Mouse (Mus musculus): ENCODE data around the gene Myo6. TPM values are rescaled to one million over a fixed set of nuclear protein-coding genes. Genes with fewer than 3 reads are reported as not detected.

Gene Myo6
- 63.8 and 71.0 TPM in 2 replicates for polyA plus RNA-seq (2014; fragmentation: Nextera tagmentation; extraction: Ambion mirVana)

GRCm38 (mm10) chr9:80164611-80165474, at the start of gene Myo6:
Gene Myo6 (plus strand): TSS chr9:80165031.
- peak within 1 kb of the TSS; percentile 81 for H3K4me3 ChIP-seq (ENCODE audit: low read depth, low read length)
- no peaks in the 10 kb centered on the region for H3K27me3 ChIP-seq (replicated peaks; ENCODE audit: control insufficient read depth, insufficient read depth, low read length)
- DNase-seq (ENCODE audit: low spot score) (peak; percentile 99), ATAC-seq (replicated peaks; ENCODE audit: low FRiP score, low TSS enrichment, low read depth) (peak; percentile 96)
- WGBS: under 1% methylated on average over 67 of the region's 69 CpGs
- peaks cover 8% of the 10 kb centered on the region for H3K4me1 ChIP-seq (replicated peaks; ENCODE audit: control insufficient read depth, insufficient read depth, low read length)
- H3K36me3 ChIP-seq (ENCODE audit: control insufficient read depth, insufficient read depth, low read length): no peaks in the 10 kb centered on the region
- no peaks in the 10 kb centered on the region for H3K9me3 ChIP-seq (ENCODE audit: control insufficient read depth, low read length)
- H3K9ac ChIP-seq (ENCODE audit: low read length): peak within 1 kb of the TSS; percentile 83
- peak within 1 kb of the TSS; percentile 85 for H3K27ac ChIP-seq (ENCODE audit: low read depth)
- H3K4me2 ChIP-seq (ENCODE audit: low read length): peak within 1 kb of the TSS; percentile 67

GRCm38 (mm10) chr9:80145992-80146587, 18.7 kb upstream of the Myo6 start:
- no peak overlapping the region for H3K4me2 ChIP-seq (ENCODE audit: low read length)
- ATAC-seq (replicated peaks; ENCODE audit: low FRiP score, low TSS enrichment, low read depth) (no peak), DNase-seq (ENCODE audit: low spot score) (no peak)
- H3K9me3 ChIP-seq (ENCODE audit: control insufficient read depth, low read length): no peaks in the 10 kb centered on the region
- H3K4me3 ChIP-seq (ENCODE audit: low read depth, low read length): no peak overlapping the region
- H3K9ac ChIP-seq (ENCODE audit: low read length): no peak overlapping the region
- WGBS: 81% methylated on average over 10 of the region's 10 CpGs
- H3K27me3 ChIP-seq (replicated peaks; ENCODE audit: control insufficient read depth, insufficient read depth, low read length): no peaks in the 10 kb centered on the region
- no peaks in the 10 kb centered on the region for H3K4me1 ChIP-seq (replicated peaks; ENCODE audit: control insufficient read depth, insufficient read depth, low read length)
- peaks cover 56% of the 10 kb centered on the region for H3K36me3 ChIP-seq (ENCODE audit: control insufficient read depth, insufficient read depth, low read length)
- no peak overlapping the region for H3K27ac ChIP-seq (ENCODE audit: low read depth)

GRCm38 (mm10) chr9:80149594-80149993, 15.2 kb upstream of the Myo6 start:
- Histone ChIP-seq H3K27ac (ENCODE audit: low read depth) (no peak overlapping the region), H3K9ac (ENCODE audit: low read length) (no peak overlapping the region), H3K4me3 (ENCODE audit: low read depth, low read length) (no peak overlapping the region), H3K27me3 (replicated peaks; ENCODE audit: control insufficient read depth, insufficient read depth, low read length) (no peaks in the 10 kb centered on the region), H3K36me3 (ENCODE audit: control insufficient read depth, insufficient read depth, low read length) (peaks cover 40% of the 10 kb centered on the region), H3K4me2 (ENCODE audit: low read length) (no peak overlapping the region), H3K4me1 (replicated peaks; ENCODE audit: control insufficient read depth, insufficient read depth, low read length) (no peaks in the 10 kb centered on the region), H3K9me3 (ENCODE audit: control insufficient read depth, low read length) (no peaks in the 10 kb centered on the region)
- no peak for ATAC-seq (replicated peaks; ENCODE audit: low FRiP score, low TSS enrichment, low read depth)
- 89% methylated on average over 5 of the region's 5 CpGs for WGBS
- no peak for DNase-seq (ENCODE audit: low spot score)

GRCm38 (mm10) chr9:80155277-80155676, 9.6 kb upstream of the Myo6 start:
- Histone ChIP-seq H3K4me1 (replicated peaks; ENCODE audit: control insufficient read depth, insufficient read depth, low read length) (peaks cover 6% of the 10 kb centered on the region), H3K4me2 (ENCODE audit: low read length) (no peak overlapping the region), H3K9ac (ENCODE audit: low read length) (no peak overlapping the region), H3K9me3 (ENCODE audit: control insufficient read depth, low read length) (no peaks in the 10 kb centered on the region), H3K27me3 (replicated peaks; ENCODE audit: control insufficient read depth, insufficient read depth, low read length) (no peaks in the 10 kb centered on the region), H3K27ac (ENCODE audit: low read depth) (no peak overlapping the region), H3K36me3 (ENCODE audit: control insufficient read depth, insufficient read depth, low read length) (peaks cover 19% of the 10 kb centered on the region; the same call in 1 of the 2 replicates), H3K4me3 (ENCODE audit: low read depth, low read length) (no peak overlapping the region)
- ATAC-seq (replicated peaks; ENCODE audit: low FRiP score, low TSS enrichment, low read depth) (no peak; the same call in 1 of the 2 replicates), DNase-seq (ENCODE audit: low spot score) (no peak)
- WGBS: 81% methylated on average over 5 of the region's 5 CpGs

- peaks cover 11% of the 10 kb centered on the region; the same call in 1 of the 2 replicates for H3K36me3 ChIP-seq (ENCODE audit: control insufficient read depth, insufficient read depth, low read length)
- ATAC-seq (replicated peaks; ENCODE audit: low FRiP score, low TSS enrichment, low read depth): no peak
- no peak overlapping the region for H3K9ac ChIP-seq (ENCODE audit: low read length)
- no peaks in the 10 kb centered on the region for H3K27me3 ChIP-seq (replicated peaks; ENCODE audit: control insufficient read depth, insufficient read depth, low read length)
- no peak overlapping the region for H3K4me2 ChIP-seq (ENCODE audit: low read length)
- WGBS: 71% methylated on average over 5 of the region's 5 CpGs
- no peaks in the 10 kb centered on the region for H3K9me3 ChIP-seq (ENCODE audit: control insufficient read depth, low read length)
- no peak overlapping the region for H3K4me3 ChIP-seq (ENCODE audit: low read depth, low read length)
- no peak overlapping the region for H3K27ac ChIP-seq (ENCODE audit: low read depth)
- DNase-seq (ENCODE audit: low spot score): no peak
- peaks cover 6% of the 10 kb centered on the region for H3K4me1 ChIP-seq (replicated peaks; ENCODE audit: control insufficient read depth, insufficient read depth, low read length)
Observed at GRCm38 (mm10) chr9:80156780-80157179, 8.1 kb upstream of the Myo6 start.

GRCm38 (mm10) chr9:80157840-80158465, 6.9 kb upstream of the Myo6 start:
- WGBS: 69% methylated on average over 12 of the region's 12 CpGs
- H3K36me3 ChIP-seq (ENCODE audit: control insufficient read depth, insufficient read depth, low read length): 0 out of 2 replicates have a peak, but pooled peaks cover 2% of the 10 kb centered on the region
- H3K9ac ChIP-seq (ENCODE audit: low read length): no peak overlapping the region
- peaks cover 6% of the 10 kb centered on the region for H3K4me1 ChIP-seq (replicated peaks; ENCODE audit: control insufficient read depth, insufficient read depth, low read length)
- no peak overlapping the region for H3K4me3 ChIP-seq (ENCODE audit: low read depth, low read length)
- no peaks in the 10 kb centered on the region for H3K27me3 ChIP-seq (replicated peaks; ENCODE audit: control insufficient read depth, insufficient read depth, low read length)
- ATAC-seq (replicated peaks; ENCODE audit: low FRiP score, low TSS enrichment, low read depth) (peak; percentile 81), DNase-seq (ENCODE audit: low spot score) (no peak)
- H3K9me3 ChIP-seq (ENCODE audit: control insufficient read depth, low read length): no peaks in the 10 kb centered on the region
- H3K27ac ChIP-seq (ENCODE audit: low read depth): peak overlapping the region; percentile 70
- H3K4me2 ChIP-seq (ENCODE audit: low read length): peak overlapping the region; percentile 14; the same call in 1 of the 2 replicates

- 79% methylated on average over 5 of the region's 5 CpGs for WGBS
- H3K4me2 ChIP-seq (ENCODE audit: low read length): no peak overlapping the region
- no peak overlapping the region for H3K27ac ChIP-seq (ENCODE audit: low read depth)
- DNase-seq (ENCODE audit: low spot score) (no peak), ATAC-seq (replicated peaks; ENCODE audit: low FRiP score, low TSS enrichment, low read depth) (no peak)
- no peaks in the 10 kb centered on the region for H3K9me3 ChIP-seq (ENCODE audit: control insufficient read depth, low read length)
- H3K36me3 ChIP-seq (ENCODE audit: control insufficient read depth, insufficient read depth, low read length): no peaks in the 10 kb centered on the region
- H3K4me1 ChIP-seq (replicated peaks; ENCODE audit: control insufficient read depth, insufficient read depth, low read length): peaks cover 6% of the 10 kb centered on the region
- no peaks in the 10 kb centered on the region for H3K27me3 ChIP-seq (replicated peaks; ENCODE audit: control insufficient read depth, insufficient read depth, low read length)
- H3K9ac ChIP-seq (ENCODE audit: low read length): no peak overlapping the region
- H3K4me3 ChIP-seq (ENCODE audit: low read depth, low read length): no peak overlapping the region
Observed at GRCm38 (mm10) chr9:80158937-80159336, 5.9 kb upstream of the Myo6 start.

GRCm38 (mm10) chr9:80161451-80161850, 3.4 kb upstream of the Myo6 start:
- ATAC-seq (replicated peaks; ENCODE audit: low FRiP score, low TSS enrichment, low read depth) (no peak), DNase-seq (ENCODE audit: low spot score) (no peak)
- H3K4me3 ChIP-seq (ENCODE audit: low read depth, low read length): no peak overlapping the region
- H3K36me3 ChIP-seq (ENCODE audit: control insufficient read depth, insufficient read depth, low read length): no peaks in the 10 kb centered on the region
- 85% methylated on average over 4 of the region's 4 CpGs for WGBS
- H3K4me2 ChIP-seq (ENCODE audit: low read length): no peak overlapping the region
- H3K9ac ChIP-seq (ENCODE audit: low read length): no peak overlapping the region
- no peaks in the 10 kb centered on the region for H3K9me3 ChIP-seq (ENCODE audit: control insufficient read depth, low read length)
- no peaks in the 10 kb centered on the region for H3K27me3 ChIP-seq (replicated peaks; ENCODE audit: control insufficient read depth, insufficient read depth, low read length)
- H3K27ac ChIP-seq (ENCODE audit: low read depth): no peak overlapping the region
- H3K4me1 ChIP-seq (replicated peaks; ENCODE audit: control insufficient read depth, insufficient read depth, low read length): peaks cover 6% of the 10 kb centered on the region; the same call in 1 of the 2 replicates

Measured in intestine, embryonic 14.5 days (tissue).